Mouse (Mus musculus) embryonic facial prominence, embryonic 14.5 days (tissue): ENCODE data around the gene C9. TPM values are rescaled to one million over a fixed set of nuclear protein-coding genes. Genes with fewer than 3 reads are reported as not detected.

Experiments used
- ATAC-seq: fragments of 200-750 bp; cut with Nextera tagmentation; 2 replicates; pipeline ENCODE4 v1.8.0; 2017; ENCODE audit warnings: low read depth, moderate number of reproducible peaks, moderate TSS enrichment
- DNase-seq: peaks from one replicate; pipeline ENCODE4 v3.0.0-alpha.2; 2015; ENCODE audit warnings: low spot score
- H3K27ac ChIP-seq: fragments of 300-500 bp; sonication (generic); replicated peaks from 2 replicates; pipeline ENCODE4 v1.5.1; 2014; ENCODE audit warnings: low read depth, mild to moderate bottlenecking, low read length, moderate library complexity
- H3K27me3 ChIP-seq: fragments of 300-500 bp; sonication (generic); replicated peaks from 2 replicates; pipeline ENCODE4 v1.6.1; 2014; ENCODE audit warnings: low read length; ENCODE audit not compliant: control insufficient read depth, insufficient read depth
- H3K36me3 ChIP-seq: fragments of 300-500 bp; sonication (generic); 2 replicates; pipeline ENCODE4 v1.6.1; 2014; ENCODE audit warnings: low read length, mixed read lengths; ENCODE audit not compliant: control insufficient read depth, insufficient read depth
- H3K4me1 ChIP-seq: fragments of 300-500 bp; sonication (generic); 2 replicates; pipeline ENCODE4 v1.6.1; 2014; ENCODE audit warnings: antibody characterized with exemption, low read length; ENCODE audit not compliant: control insufficient read depth, insufficient read depth
- H3K4me2 ChIP-seq: fragments of 300-500 bp; sonication (generic); 2 replicates; pipeline ENCODE4 v1.6.1; 2014; ENCODE audit warnings: low read depth, mild to moderate bottlenecking, low read length, moderate library complexity, mixed read lengths
- H3K4me3 ChIP-seq: fragments of 300-500 bp; sonication (generic); 2 replicates; pipeline ENCODE4 v1.5.1; 2014; ENCODE audit warnings: low read depth, mild to moderate bottlenecking, low read length
- H3K9ac ChIP-seq: fragments of 300-500 bp; sonication (generic); 2 replicates; pipeline ENCODE4 v1.6.1; 2014; ENCODE audit warnings: low read depth, mild to moderate bottlenecking, low read length, moderate library complexity, mixed read lengths
- H3K9me3 ChIP-seq: fragments of 300-500 bp; sonication (generic); 2 replicates; pipeline ENCODE4 v1.6.1; 2016; ENCODE audit warnings: low read length; ENCODE audit not compliant: control insufficient read depth
- WGBS: fragments of 180-500 bp; shearing (Covaris S2); extraction: QIAGEN DNeasy Blood & Tissue Kit; methylation state at CpG from one replicate; pipeline ENCODE4 v1.1.7; 2014; 5-methylcytosine and 5-hydroxymethylcytosine counted together
- polyA plus RNA-seq: library from polyadenylated mRNA; unstranded; fragments of >200 nt; fragmentation: Nextera tagmentation; extraction: Ambion mirVana; gene quantifications from 2 replicates; pipeline ENCODE4 v1.2.1, GENCODE M21; 2014

Gene C9
- polyA plus RNA-seq, 1 experiment from 2014 or later: not detected

GRCm38 (mm10) chr15:6498396-6499070, 53.4 kb downstream of the C9 start:
- WGBS: 49% methylated on average over 10 of the region's 10 CpGs
- Histone ChIP-seq H3K27ac (no peak overlapping the region), H3K27me3 (no peaks in the 10 kb centered on the region), H3K4me2 (no peak overlapping the region), H3K9ac (no peak overlapping the region), H3K9me3 (no peaks in the 10 kb centered on the region), H3K4me3 (no peak overlapping the region), H3K4me1 (no peaks in the 10 kb centered on the region; the same call in 1 of the 2 replicates), H3K36me3 (no peaks in the 10 kb centered on the region)
- ATAC-seq: no peak
- DNase-seq: no peak

GRCm38 (mm10) chr15:6500787-6501186, 55.7 kb downstream of the C9 start:
- no peak; the same call in 1 of the 2 replicates for ATAC-seq
- Histone ChIP-seq H3K4me2 (no peak overlapping the region), H3K9ac (no peak overlapping the region), H3K27ac (no peak overlapping the region), H3K4me1 (no peaks in the 10 kb centered on the region; the same call in 1 of the 2 replicates), H3K9me3 (no peaks in the 10 kb centered on the region), H3K27me3 (no peaks in the 10 kb centered on the region), H3K4me3 (no peak overlapping the region), H3K36me3 (no peaks in the 10 kb centered on the region)
- no peak for DNase-seq
- WGBS: 19% methylated on average over 1 of the region's 1 CpGs

GRCm38 (mm10) chr15:6517525-6517924, 72.4 kb downstream of the C9 start:
- no peak overlapping the region for H3K4me3 ChIP-seq
- no peak overlapping the region for H3K27ac ChIP-seq
- no peak overlapping the region for H3K9ac ChIP-seq
- ATAC-seq (no peak), DNase-seq (no peak)
- H3K4me1 ChIP-seq: no peaks in the 10 kb centered on the region
- no peak overlapping the region for H3K4me2 ChIP-seq
- H3K9me3 ChIP-seq: no peaks in the 10 kb centered on the region
- WGBS: 97% methylated on average over 1 of the region's 1 CpGs
- no peaks in the 10 kb centered on the region for H3K27me3 ChIP-seq
- H3K36me3 ChIP-seq: no peaks in the 10 kb centered on the region

- H3K9me3 ChIP-seq: no peaks in the 10 kb centered on the region
- H3K4me3 ChIP-seq: no peak overlapping the region
- H3K9ac ChIP-seq: no peak overlapping the region
- no peaks in the 10 kb centered on the region for H3K4me1 ChIP-seq
- no peak overlapping the region for H3K4me2 ChIP-seq
- DNase-seq (no peak), ATAC-seq (no peak)
- no peaks in the 10 kb centered on the region for H3K36me3 ChIP-seq
- H3K27me3 ChIP-seq: no peaks in the 10 kb centered on the region
- no peak overlapping the region for H3K27ac ChIP-seq
- 83% methylated on average over 19 of the region's 19 CpGs for WGBS
Observed at GRCm38 (mm10) chr15:6519417-6520255, 74.5 kb downstream of the C9 start.

GRCm38 (mm10) chr15:6520505-6521155, 75.5 kb downstream of the C9 start:
- H3K4me3 ChIP-seq: no peak overlapping the region
- WGBS: 76% methylated on average over 10 of the region's 10 CpGs
- no peak overlapping the region for H3K9ac ChIP-seq
- no peak for DNase-seq
- no peaks in the 10 kb centered on the region for H3K36me3 ChIP-seq
- no peak for ATAC-seq
- no peaks in the 10 kb centered on the region for H3K27me3 ChIP-seq
- no peak overlapping the region for H3K27ac ChIP-seq
- H3K4me2 ChIP-seq: no peak overlapping the region
- no peaks in the 10 kb centered on the region for H3K4me1 ChIP-seq
- no peaks in the 10 kb centered on the region for H3K9me3 ChIP-seq

GRCm38 (mm10) chr15:6522653-6523167, 77.6 kb downstream of the C9 start, which contains the start of gene Fyb:
Gene Fyb, plus strand, starts transcription at chr15:6522853.
- WGBS: 78% methylated on average over 8 of the region's 8 CpGs
- ATAC-seq: no peak
- H3K9ac ChIP-seq: no peak within 1 kb of the TSS

GRCm38 (mm10) chr15:6524801-6525200, 79.7 kb downstream of the C9 start:
- H3K27ac ChIP-seq: no peak overlapping the region
- H3K4me3 ChIP-seq: no peak overlapping the region
- H3K27me3 ChIP-seq: no peaks in the 10 kb centered on the region
- ATAC-seq: no peak
- DNase-seq: no peak
- no peak overlapping the region for H3K4me2 ChIP-seq
- H3K9ac ChIP-seq: no peak overlapping the region
- no peaks in the 10 kb centered on the region for H3K9me3 ChIP-seq
- no peaks in the 10 kb centered on the region for H3K4me1 ChIP-seq
- H3K36me3 ChIP-seq: no peaks in the 10 kb centered on the region
- 86% methylated on average over 2 of the region's 2 CpGs for WGBS

More at GRCm38 (mm10) chr15:6522653-6523167, 77.6 kb downstream of the C9 start, which contains the start of gene Fyb:
- DNase-seq: no peak
- Histone ChIP-seq H3K4me3 (no peak within 1 kb of the TSS), H3K4me1 (no peaks in the 10 kb centered on the region), H3K9me3 (no peaks in the 10 kb centered on the region), H3K36me3 (no peaks in the 10 kb centered on the region), H3K4me2 (no peak within 1 kb of the TSS), H3K27me3 (no peaks in the 10 kb centered on the region), H3K27ac (no peak within 1 kb of the TSS)

- no peak overlapping the region for H3K4me2 ChIP-seq
- no peak for ATAC-seq
- H3K4me1 ChIP-seq: no peaks in the 10 kb centered on the region
- H3K27ac ChIP-seq: no peak overlapping the region
- no peaks in the 10 kb centered on the region for H3K36me3 ChIP-seq
- no peak for DNase-seq
- H3K27me3 ChIP-seq: no peaks in the 10 kb centered on the region
- no peaks in the 10 kb centered on the region for H3K9me3 ChIP-seq
- 83% methylated on average over 3 of the region's 3 CpGs for WGBS
- no peak overlapping the region for H3K9ac ChIP-seq
- H3K4me3 ChIP-seq: no peak overlapping the region
Observed at GRCm38 (mm10) chr15:6525386-6525785, 80.3 kb downstream of the C9 start.
